Mouse (Mus musculus) hindbrain, embryonic 11.5 days (tissue): ENCODE results near the gene Tarsl2. TPM values are rescaled to one million over a fixed set of nuclear protein-coding genes. Genes with fewer than 3 reads are reported as not detected.

Source experiments
- ATAC-seq: fragments of 200-750 bp; cut with Nextera tagmentation; 2 replicates; pipeline ENCODE4 v1.8.0; 2017; ENCODE audit warnings: mild to moderate bottlenecking, moderate TSS enrichment, moderate library complexity; ENCODE audit not compliant: low FRiP score
- DNase-seq: peaks from one replicate; pipeline ENCODE4 v3.0.0-alpha.2; 2015; ENCODE audit warnings: low spot score
- H3K27ac ChIP-seq: fragments of 300-500 bp; sonication (generic); 2 replicates; pipeline ENCODE4 v1.5.1; 2014; ENCODE audit warnings: mild to moderate bottlenecking, low read depth, low read length
- H3K27me3 ChIP-seq: fragments of 300-500 bp; sonication (generic); 2 replicates; pipeline ENCODE4 v1.6.1; 2014; ENCODE audit warnings: mild to moderate bottlenecking, low read length, moderate library complexity, mixed read lengths; ENCODE audit not compliant: control insufficient read depth, insufficient read depth
- H3K36me3 ChIP-seq: fragments of 300-500 bp; sonication (generic); 2 replicates; pipeline ENCODE4 v1.6.1; 2014; ENCODE audit warnings: mild to moderate bottlenecking, low read length, moderate library complexity, mixed read lengths; ENCODE audit not compliant: control insufficient read depth, insufficient read depth
- H3K4me1 ChIP-seq: fragments of 300-500 bp; sonication (generic); replicated peaks from 2 replicates; pipeline ENCODE4 v1.6.1; 2014; ENCODE audit warnings: low read length, mixed read lengths; ENCODE audit not compliant: control insufficient read depth, insufficient read depth
- H3K4me2 ChIP-seq: fragments of 300-500 bp; sonication (generic); replicated peaks from 2 replicates; pipeline ENCODE4 v1.6.1; 2014; ENCODE audit warnings: mild to moderate bottlenecking, low read depth, low read length
- H3K4me3 ChIP-seq: fragments of 300-500 bp; sonication (generic); 2 replicates; pipeline ENCODE4 v1.5.1; 2014; ENCODE audit warnings: low read depth, low read length
- H3K9ac ChIP-seq: fragments of 300-500 bp; sonication (generic); 2 replicates; pipeline ENCODE4 v1.6.1; 2014; ENCODE audit warnings: low read depth, low read length
- H3K9me3 ChIP-seq: fragments of 300-500 bp; sonication (generic); 2 replicates; pipeline ENCODE4 v1.6.1; 2016; ENCODE audit warnings: low read length; ENCODE audit not compliant: control insufficient read depth
- WGBS: fragments of 180-500 bp; shearing (Covaris S2); extraction: QIAGEN DNeasy Blood & Tissue Kit; methylation state at CpG from one replicate; pipeline ENCODE4 v1.1.7; 2014; 5-methylcytosine and 5-hydroxymethylcytosine counted together
- polyA plus RNA-seq: library from polyadenylated mRNA; unstranded; fragments of >200 nt; fragmentation: Nextera tagmentation; extraction: Ambion mirVana; gene quantifications from 2 replicates; pipeline ENCODE4 v1.2.1, GENCODE M21; 2014

Tarsl2 gene
- polyA plus RNA-seq, 1 experiment from 2014 or later, result 11.4 TPM

GRCm38 (mm10) chr7:65623330-65623729, 21.4 kb upstream of the Tarsl2 start:
- H3K4me3 ChIP-seq, result no peak overlapping the region
- ATAC-seq (no peak), DNase-seq (no peak)
- H3K27ac ChIP-seq, result no peak overlapping the region
- no peak overlapping the region for H3K9ac ChIP-seq
- no peaks in the 10 kb centered on the region for H3K4me1 ChIP-seq
- WGBS, result 92% methylated on average over 3 of the region's 3 CpGs
- no peaks in the 10 kb centered on the region for H3K9me3 ChIP-seq
- H3K4me2 ChIP-seq, result no peak overlapping the region
- H3K27me3 ChIP-seq, result no peaks in the 10 kb centered on the region
- no peaks in the 10 kb centered on the region for H3K36me3 ChIP-seq

- no peak for ATAC-seq
- Histone ChIP-seq H3K36me3 (no peaks in the 10 kb centered on the region), H3K4me3 (no peak overlapping the region), H3K27me3 (no peaks in the 10 kb centered on the region), H3K9me3 (no peaks in the 10 kb centered on the region), H3K4me2 (no peak overlapping the region), H3K27ac (no peak overlapping the region), H3K4me1 (no peaks in the 10 kb centered on the region), H3K9ac (no peak overlapping the region)
- WGBS, result 52% methylated on average over 2 of the region's 2 CpGs
- no peak for DNase-seq
Measured at GRCm38 (mm10) chr7:65625528-65625927, 19.2 kb upstream of the Tarsl2 start.

GRCm38 (mm10) chr7:65629846-65630245, 14.9 kb upstream of the Tarsl2 start:
- H3K4me3 ChIP-seq, result no peak overlapping the region
- H3K27me3 ChIP-seq, result no peaks in the 10 kb centered on the region
- H3K36me3 ChIP-seq, result no peaks in the 10 kb centered on the region
- no peak for ATAC-seq
- no peak for DNase-seq
- WGBS, result 83% methylated on average over 1 of the region's 1 CpGs
- H3K27ac ChIP-seq, result no peak overlapping the region
- H3K4me1 ChIP-seq, result no peaks in the 10 kb centered on the region
- H3K9ac ChIP-seq, result no peak overlapping the region
- H3K4me2 ChIP-seq, result no peak overlapping the region
- H3K9me3 ChIP-seq, result no peaks in the 10 kb centered on the region

- no peaks in the 10 kb centered on the region for H3K4me1 ChIP-seq
- no peak for DNase-seq
- no peak for ATAC-seq
- no peaks in the 10 kb centered on the region for H3K9me3 ChIP-seq
- H3K36me3 ChIP-seq, result no peaks in the 10 kb centered on the region
- WGBS, result 72% methylated on average over 5 of the region's 5 CpGs
- no peak overlapping the region for H3K27ac ChIP-seq
- H3K4me3 ChIP-seq, result no peak overlapping the region
- no peaks in the 10 kb centered on the region for H3K27me3 ChIP-seq
- no peak overlapping the region for H3K4me2 ChIP-seq
- H3K9ac ChIP-seq, result no peak overlapping the region
Measured at GRCm38 (mm10) chr7:65630661-65631060, 14.0 kb upstream of the Tarsl2 start.

GRCm38 (mm10) chr7:65635831-65636230, 8.9 kb upstream of the Tarsl2 start:
- Histone ChIP-seq H3K36me3 (no peaks in the 10 kb centered on the region), H3K27ac (no peak overlapping the region), H3K4me1 (no peaks in the 10 kb centered on the region), H3K4me2 (no peak overlapping the region), H3K9ac (no peak overlapping the region), H3K9me3 (no peaks in the 10 kb centered on the region), H3K4me3 (no peak overlapping the region), H3K27me3 (no peaks in the 10 kb centered on the region)
- ATAC-seq, result no peak
- WGBS, result 86% methylated on average over 6 of the region's 6 CpGs
- no peak for DNase-seq

GRCm38 (mm10) chr7:65636356-65636880, 8.3 kb upstream of the Tarsl2 start:
- Histone ChIP-seq H3K9ac (no peak overlapping the region), H3K9me3 (no peaks in the 10 kb centered on the region), H3K4me1 (no peaks in the 10 kb centered on the region), H3K4me2 (no peak overlapping the region), H3K27me3 (no peaks in the 10 kb centered on the region), H3K36me3 (no peaks in the 10 kb centered on the region), H3K27ac (no peak overlapping the region), H3K4me3 (no peak overlapping the region)
- DNase-seq (no peak), ATAC-seq (no peak)
- WGBS, result 69% methylated on average over 7 of the region's 7 CpGs

- peaks cover 4% of the 10 kb centered on the region; the same call in 1 of the 2 replicates for H3K27me3 ChIP-seq
- H3K27ac ChIP-seq, result no peak overlapping the region
- H3K4me1 ChIP-seq, result no peaks in the 10 kb centered on the region
- H3K9ac ChIP-seq, result no peak overlapping the region
- DNase-seq, result no peak
- no peaks in the 10 kb centered on the region for H3K36me3 ChIP-seq
- no peaks in the 10 kb centered on the region for H3K9me3 ChIP-seq
- 56% methylated on average over 7 of the region's 7 CpGs for WGBS
- ATAC-seq, result no peak
- H3K4me3 ChIP-seq, result no peak overlapping the region
- H3K4me2 ChIP-seq, result no peak overlapping the region
Measured at GRCm38 (mm10) chr7:65638170-65638770, 6.4 kb upstream of the Tarsl2 start.

- Histone ChIP-seq H3K4me1 (no peaks in the 10 kb centered on the region), H3K4me3 (no peak overlapping the region), H3K4me2 (no peak overlapping the region), H3K36me3 (no peaks in the 10 kb centered on the region), H3K27me3 (peaks cover 4% of the 10 kb centered on the region; the same call in 1 of the 2 replicates), H3K9me3 (no peaks in the 10 kb centered on the region), H3K27ac (no peak overlapping the region), H3K9ac (no peak overlapping the region)
- DNase-seq, result no peak
- no peak for ATAC-seq
- WGBS, result 77% methylated on average over 6 of the region's 6 CpGs
Measured at GRCm38 (mm10) chr7:65639821-65640382, 4.8 kb upstream of the Tarsl2 start.

GRCm38 (mm10) chr7:65640672-65641071, 4.0 kb upstream of the Tarsl2 start:
- 86% methylated on average over 6 of the region's 6 CpGs for WGBS
- no peak overlapping the region for H3K27ac ChIP-seq
- no peaks in the 10 kb centered on the region for H3K4me1 ChIP-seq
- no peaks in the 10 kb centered on the region for H3K9me3 ChIP-seq
- H3K4me3 ChIP-seq, result no peak overlapping the region
- H3K27me3 ChIP-seq, result peaks cover 4% of the 10 kb centered on the region; the same call in 1 of the 2 replicates
- H3K4me2 ChIP-seq, result no peak overlapping the region
- DNase-seq, result no peak
- H3K36me3 ChIP-seq, result no peaks in the 10 kb centered on the region
- no peak for ATAC-seq
- no peak overlapping the region for H3K9ac ChIP-seq
